Mouse (Mus musculus) urinary bladder, adult 18-20 months (tissue): Measurements from ENCODE around the gene Srxn1.
A peak's percentile ranks its signal among the peaks of the same experiment; 100 is the strongest.

Experiments used
- DNase-seq, 2 experiments: peaks; one replicate each; pipeline ENCODE4 v3.0.0; 2022; ENCODE audit warnings: low spot score in 2 of 2, mixed read lengths in 2 of 2

The Srxn1 gene

GRCm38 (mm10) chr2:152119228-152119865 lies 14.0 kb downstream of the Srxn1 start:
- DNase-seq = no peak

GRCm38 (mm10) chr2:152122896-152123295 lies 17.6 kb downstream of the Srxn1 start:
- DNase-seq = no peak

GRCm38 (mm10) chr2:152128597-152128996 lies 23.3 kb downstream of the Srxn1 start:
- DNase-seq = no peak

- DNase-seq = no peak
These were observed 24.5 kb downstream of the Srxn1 start for GRCm38 (mm10) chr2:152129778-152130177.

- DNase-seq = no peak
These were observed 26.7 kb downstream of the Srxn1 start for GRCm38 (mm10) chr2:152132016-152132415.

GRCm38 (mm10) chr2:152132691-152133090 lies 27.4 kb downstream of the Srxn1 start:
- peak in 1 of 2 experiments; percentile 7 for DNase-seq

- DNase-seq = no peak
These were observed 34.1 kb downstream of the Srxn1 start for GRCm38 (mm10) chr2:152139191-152139987.

GRCm38 (mm10) chr2:152140941-152141340 lies 35.6 kb downstream of the Srxn1 start:
- DNase-seq = no peak

GRCm38 (mm10) chr2:152141491-152141890 lies 36.2 kb downstream of the Srxn1 start:
- no peak for DNase-seq

- no peak for DNase-seq
These were observed 36.7 kb downstream of the Srxn1 start for GRCm38 (mm10) chr2:152142046-152142445.

GRCm38 (mm10) chr2:152142571-152142970 lies 37.3 kb downstream of the Srxn1 start:
- DNase-seq = no peak

- peak; percentile 17 to 18 for DNase-seq
These were observed 38.2 kb downstream of the Srxn1 start, which contains the start of gene Tcf15 for GRCm38 (mm10) chr2:152143279-152144157. Gene Tcf15 (plus strand): TSS chr2:152143561.

GRCm38 (mm10) chr2:152144158-152144450 lies 38.8 kb downstream of the Srxn1 start:
- DNase-seq = no peak

GRCm38 (mm10) chr2:152144501-152144900 lies 39.2 kb downstream of the Srxn1 start:
- DNase-seq = no peak

- no peak for DNase-seq
These were observed 40.4 kb downstream of the Srxn1 start for GRCm38 (mm10) chr2:152145711-152146110.

- no peak for DNase-seq
These were observed 41.8 kb downstream of the Srxn1 start for GRCm38 (mm10) chr2:152147079-152147478.

- no peak for DNase-seq
These were observed 43.4 kb downstream of the Srxn1 start for GRCm38 (mm10) chr2:152148675-152149074.

- DNase-seq = no peak
These were observed 44.6 kb downstream of the Srxn1 start for GRCm38 (mm10) chr2:152149891-152150290.

GRCm38 (mm10) chr2:152150373-152150772 lies 45.1 kb downstream of the Srxn1 start:
- DNase-seq = no peak

- DNase-seq = no peak
These were observed 48.0 kb downstream of the Srxn1 start for GRCm38 (mm10) chr2:152153361-152153760.

GRCm38 (mm10) chr2:152155414-152156208 lies 50.3 kb downstream of the Srxn1 start:
- no peak for DNase-seq
